Mouse (Mus musculus) embryo, embryonic 10.5 days (tissue): ENCODE measurements at regions not wholly inside any gene's neighbourhood (a gene's known extent, or its start where the extent isn't known, plus 50 kb on each side); places are given as distances from the start of the nearest gene placed in this dataset.

Source experiments
- DNase-seq: peaks from one replicate; pipeline ENCODE4 v3.0.0-alpha.2; 2015; ENCODE audit warnings: low spot score

DNA sequence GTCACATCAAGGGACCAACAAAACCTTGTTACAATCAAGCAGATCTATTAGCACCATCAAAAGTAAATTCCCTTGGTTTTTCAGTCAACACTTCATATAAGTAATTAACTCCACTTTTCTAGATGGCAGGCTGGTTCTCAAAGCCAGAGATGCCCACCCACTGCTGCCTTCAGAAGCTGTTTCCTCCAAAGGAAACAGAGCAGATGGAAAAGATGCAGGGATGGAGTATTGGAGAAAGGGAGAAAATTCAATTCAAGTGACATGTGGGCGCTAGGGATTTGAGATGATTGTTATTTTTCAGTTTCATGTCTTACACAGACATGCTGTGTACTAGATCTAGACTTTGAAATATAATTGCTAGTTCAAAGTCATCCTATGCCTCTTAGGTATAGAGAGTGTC is 705.1 kb downstream of the Edem1 start:
- no peak for DNase-seq

DNA sequence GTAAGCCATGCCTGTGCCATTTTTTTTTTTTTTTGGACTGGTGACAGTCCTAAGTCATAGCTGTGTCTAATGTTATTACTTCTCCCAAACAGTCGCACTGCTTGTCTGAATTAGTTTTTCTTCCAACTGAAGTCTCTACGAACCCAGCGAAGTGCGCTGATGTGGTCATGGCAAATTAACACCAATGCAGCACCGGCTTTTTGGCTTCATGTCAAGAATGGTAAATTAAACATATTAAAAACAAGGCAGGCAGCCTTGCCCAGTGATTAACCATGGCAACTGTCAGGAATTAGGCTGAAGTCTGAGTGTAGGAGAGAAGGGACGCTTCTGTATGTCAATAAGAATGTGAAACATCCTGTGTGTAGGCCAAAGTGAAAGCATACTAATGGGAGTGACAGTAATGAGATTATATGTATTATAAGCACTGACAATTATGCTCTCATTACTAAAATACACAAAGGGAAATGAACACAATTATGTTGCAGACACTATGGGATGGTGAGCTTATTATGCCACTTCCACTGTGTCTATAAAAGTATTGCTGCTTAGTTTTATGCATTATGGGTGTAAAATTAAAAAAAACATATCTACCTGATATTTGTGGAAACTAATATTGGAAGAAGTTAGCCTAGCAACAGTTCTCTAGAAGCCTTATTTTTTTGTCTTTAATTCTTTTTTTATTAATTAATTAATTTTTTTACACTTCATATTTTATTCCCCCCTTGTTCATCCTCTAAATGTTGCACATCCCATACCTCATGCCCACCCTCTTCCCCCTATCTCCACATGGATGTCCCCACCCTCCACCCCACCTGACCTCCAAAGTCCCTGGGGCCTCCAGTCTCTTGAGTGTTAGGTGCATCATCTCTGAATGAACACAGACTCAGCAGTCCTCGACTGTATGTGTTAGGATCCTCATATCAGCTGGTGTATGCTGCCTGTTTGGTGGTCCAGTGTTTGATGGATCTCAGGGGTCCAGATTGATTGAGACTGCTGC is 714.8 kb downstream of the Edem1 start:
- DNase-seq = peak; percentile 25

DNA sequence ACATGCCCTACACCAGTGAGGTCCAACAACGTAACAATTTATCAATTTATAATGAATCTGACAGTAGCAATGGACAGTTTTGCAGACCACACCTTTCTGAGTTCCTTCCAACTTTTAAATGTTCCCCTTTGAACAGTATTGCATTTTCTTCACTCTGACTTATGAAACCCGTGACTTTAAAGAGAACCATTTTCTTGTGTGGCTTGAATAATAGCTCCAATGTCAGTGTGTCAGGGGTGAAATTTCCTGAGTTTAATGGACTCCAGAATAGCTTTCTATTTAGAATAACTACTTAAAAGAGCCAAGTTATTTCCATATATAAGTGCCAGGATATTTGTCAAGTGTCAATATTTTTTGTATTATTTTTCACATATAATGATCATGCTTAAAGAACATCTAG is 723.9 kb downstream of the Edem1 start:
- no peak for DNase-seq
